Mouse (Mus musculus) ES-Bruce4 (cell line): ENCODE data around the gene Clec3a. TPM values are rescaled to one million over a fixed set of nuclear protein-coding genes. Genes with fewer than 3 reads are reported as not detected.

Experiments
- H3K27ac ChIP-seq: 2 replicates; pipeline ENCODE4 v1.5.1; 2012; ENCODE audit warnings: low read length, inconsistent platforms; ENCODE audit not compliant: insufficient read depth
- H3K27me3 ChIP-seq: 2 replicates; pipeline ENCODE4 v1.6.1; 2012; ENCODE audit warnings: mild to moderate bottlenecking, low read length, inconsistent platforms; ENCODE audit not compliant: control insufficient read depth, poor library complexity, insufficient read depth, severe bottlenecking
- H3K36me3 ChIP-seq: 2 replicates; pipeline ENCODE4 v1.6.1; 2012; ENCODE audit warnings: inconsistent platforms, mild to moderate bottlenecking, low read length, moderate library complexity; ENCODE audit not compliant: control insufficient read depth, poor library complexity, insufficient read depth, severe bottlenecking
- H3K4me1 ChIP-seq: one replicate; pipeline ENCODE4 v1.8.1; 2011; ENCODE audit warnings: low read length; ENCODE audit not compliant: control insufficient read depth, insufficient read depth
- H3K4me3 ChIP-seq: 2 replicates; pipeline ENCODE4 v1.5.1; 2011; ENCODE audit warnings: low read depth, mild to moderate bottlenecking, low read length
- H3K9ac ChIP-seq: 2 replicates; pipeline ENCODE4 v1.6.1; 2012; ENCODE audit warnings: low read depth, mild to moderate bottlenecking, inconsistent platforms; ENCODE audit not compliant: poor library complexity, severe bottlenecking
- H3K9me3 ChIP-seq: replicated peaks from 2 replicates; pipeline ENCODE4 v1.6.1; 2012; ENCODE audit warnings: mild to moderate bottlenecking, low read length, inconsistent platforms; ENCODE audit not compliant: control insufficient read depth, poor library complexity, insufficient read depth, severe bottlenecking
- CTCF ChIP-seq: IDR thresholded peaks from one replicate; pipeline ENCODE4 v1.8.1; 2011; ENCODE audit warnings: low read depth, low read length
- EP300 ChIP-seq: IDR thresholded peaks from 2 replicates; pipeline ENCODE4 v1.6.1; 2011; ENCODE audit warnings: low read depth, low read length; ENCODE audit not compliant: insufficient read depth
- POLR2A ChIP-seq: IDR thresholded peaks from one replicate; pipeline ENCODE4 v1.8.1; 2011; ENCODE audit warnings: low read length; ENCODE audit not compliant: insufficient read depth
- polyA plus RNA-seq: library from polyadenylated mRNA; stranded (reverse); fragments of >200 nt; gene quantifications from 2 replicates; pipeline ENCODE4 v1.2.4, GENCODE M21; 2011; ENCODE audit warnings: low read depth; ENCODE audit not compliant: missing spikeins, insufficient read depth, insufficient read length

Gene Clec3a
- polyA plus RNA-seq, 1 experiment = not detected

- Histone ChIP-seq H3K9ac (no peak overlapping the region), H3K36me3 (no peaks in the 10 kb centered on the region), H3K27ac (no peak overlapping the region), H3K27me3 (no peaks in the 10 kb centered on the region), H3K4me3 (no peak overlapping the region), H3K9me3 (no peaks in the 10 kb centered on the region; the same call in 1 of the 2 replicates), H3K4me1 (no peaks in the 10 kb centered on the region)
- no peak for TF ChIP-seq CTCF
- TF ChIP-seq POLR2A = no peak
- no peak for TF ChIP-seq EP300
Observed at GRCm38 (mm10) chr8:114398326-114398725, 19.6 kb upstream of the Clec3a start.

- no peaks in the 10 kb centered on the region; the same call in 1 of the 2 replicates for H3K9me3 ChIP-seq
- H3K27me3 ChIP-seq = no peaks in the 10 kb centered on the region
- no peaks in the 10 kb centered on the region for H3K4me1 ChIP-seq
- no peak for TF ChIP-seq EP300
- TF ChIP-seq POLR2A = no peak
- no peak for TF ChIP-seq CTCF
- no peak overlapping the region for H3K4me3 ChIP-seq
- no peak overlapping the region for H3K27ac ChIP-seq
- no peak overlapping the region for H3K9ac ChIP-seq
- H3K36me3 ChIP-seq = no peaks in the 10 kb centered on the region
Observed at GRCm38 (mm10) chr8:114399273-114399672, 18.6 kb upstream of the Clec3a start.

GRCm38 (mm10) chr8:114401679-114402078, 16.2 kb upstream of the Clec3a start:
- H3K27ac ChIP-seq = no peak overlapping the region
- TF ChIP-seq POLR2A (no peak), CTCF (no peak), EP300 (no peak)
- H3K4me1 ChIP-seq = no peaks in the 10 kb centered on the region
- H3K4me3 ChIP-seq = no peak overlapping the region
- no peaks in the 10 kb centered on the region for H3K27me3 ChIP-seq
- no peaks in the 10 kb centered on the region for H3K36me3 ChIP-seq
- H3K9ac ChIP-seq = no peak overlapping the region
- H3K9me3 ChIP-seq = no peaks in the 10 kb centered on the region; the same call in 1 of the 2 replicates

- no peaks in the 10 kb centered on the region for H3K4me1 ChIP-seq
- no peak overlapping the region for H3K27ac ChIP-seq
- no peaks in the 10 kb centered on the region for H3K27me3 ChIP-seq
- TF ChIP-seq CTCF = no peak
- peaks cover 7% of the 10 kb centered on the region; the same call in 1 of the 2 replicates for H3K9me3 ChIP-seq
- no peak overlapping the region for H3K4me3 ChIP-seq
- H3K36me3 ChIP-seq = no peaks in the 10 kb centered on the region
- H3K9ac ChIP-seq = no peak overlapping the region
Observed at GRCm38 (mm10) chr8:114411421-114411820, 6.5 kb upstream of the Clec3a start.

GRCm38 (mm10) chr8:114418486-114418885, 600 bp downstream of the Clec3a start:
- no peaks in the 10 kb centered on the region for H3K4me1 ChIP-seq
- no peaks in the 10 kb centered on the region for H3K27me3 ChIP-seq
- no peak for TF ChIP-seq CTCF
- TF ChIP-seq POLR2A = no peak
- no peak for TF ChIP-seq EP300
- no peak overlapping the region for H3K4me3 ChIP-seq
- no peak overlapping the region for H3K9ac ChIP-seq
- H3K27ac ChIP-seq = no peak overlapping the region
- H3K36me3 ChIP-seq = no peaks in the 10 kb centered on the region
- peaks cover 5% of the 10 kb centered on the region; the same call in 1 of the 2 replicates for H3K9me3 ChIP-seq

- Histone ChIP-seq H3K36me3 (no peaks in the 10 kb centered on the region), H3K4me1 (no peaks in the 10 kb centered on the region), H3K27ac (no peak overlapping the region), H3K4me3 (no peak overlapping the region), H3K9ac (no peak overlapping the region), H3K27me3 (no peaks in the 10 kb centered on the region), H3K9me3 (peaks cover 5% of the 10 kb centered on the region; the same call in 1 of the 2 replicates)
- TF ChIP-seq POLR2A = no peak
- no peak for TF ChIP-seq EP300
- TF ChIP-seq CTCF = no peak
Observed at GRCm38 (mm10) chr8:114418904-114419303, 1.0 kb downstream of the Clec3a start.
